Mouse (Mus musculus) spleen, adult 2 months (tissue): Measurements from ENCODE around the gene Gne.

Experiments
- CTCF ChIP-seq: fragments of 200-500 bp; IDR thresholded peaks from 2 replicates; pipeline ENCODE4 v1.5.1; 2011; ENCODE audit warnings: mild to moderate bottlenecking, inconsistent platforms; ENCODE audit not compliant: insufficient read depth, insufficient read length, insufficient replicate concordance; ENCODE audit errors: extremely low read depth
- POLR2A ChIP-seq: fragments of 200-500 bp; IDR thresholded peaks from 2 replicates; pipeline ENCODE4 v1.6.1; 2011; ENCODE audit warnings: low read depth, low read length, inconsistent platforms

- TF ChIP-seq CTCF: no peak
- no peak for TF ChIP-seq POLR2A
These were observed 15.2 kb downstream of the Gne start for GRCm38 (mm10) chr4:44068736-44069135.
